Mouse (Mus musculus): Measurements from ENCODE around the gene Itgav. TPM values are rescaled to one million over a fixed set of nuclear protein-coding genes. Genes with fewer than 3 reads are reported as not detected.
"Not testable (repeated sequence)": the region's sequence is repeated elsewhere in the genome, so short reads cannot be mapped to it uniquely, and the experiment has no call there.

Itgav gene
- polyA plus RNA-seq, 1 experiment from 2014 or later, result 55.4 TPM

DNA sequence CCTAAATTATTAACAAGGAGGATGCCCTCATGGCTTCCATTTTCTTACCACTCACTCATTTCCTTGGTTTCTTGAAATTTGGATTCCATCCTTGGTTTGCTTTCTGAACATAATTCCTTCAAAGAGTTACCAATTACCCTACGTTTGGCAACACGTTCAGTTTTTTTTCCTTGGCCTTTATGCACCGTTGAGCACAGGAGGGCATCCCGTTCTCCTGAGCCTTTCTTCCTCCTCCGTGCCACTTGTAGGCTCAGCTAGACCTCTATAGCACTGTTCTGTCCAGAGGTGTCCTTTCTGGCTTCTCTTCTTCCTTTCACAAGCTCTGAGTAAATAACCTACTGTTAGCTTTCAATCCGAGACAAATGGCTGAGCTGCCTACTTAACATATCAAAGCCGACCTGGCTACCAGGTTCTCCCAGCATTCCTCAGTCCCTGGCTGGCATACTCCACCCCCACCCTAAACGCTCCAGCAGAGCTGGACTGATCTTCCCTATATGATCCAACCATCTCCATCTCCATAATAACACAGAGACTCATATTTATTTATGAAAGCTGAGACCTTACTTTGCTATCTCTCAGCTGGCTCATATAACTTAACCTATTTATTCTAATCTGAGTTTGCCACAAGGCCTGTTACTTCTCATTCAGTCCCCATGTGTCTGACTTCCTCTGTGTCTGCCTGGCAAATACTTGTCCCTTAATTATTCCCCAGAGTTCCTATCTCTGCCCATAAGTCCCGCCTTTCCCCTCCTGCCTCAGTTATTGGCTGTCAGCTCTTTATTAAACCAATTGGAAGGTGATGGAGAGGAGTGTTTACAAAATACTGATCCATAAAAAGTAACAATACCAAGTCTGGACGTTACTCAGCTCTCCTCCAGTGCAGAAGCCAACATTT is 31.3 kb upstream of the Itgav start:
- no peak overlapping the region for H3K27ac ChIP-seq
- H3K4me2 ChIP-seq (replicated peaks), result no peak overlapping the region
- no peaks in the 10 kb centered on the region for H3K27me3 ChIP-seq
- no peak overlapping the region for H3K9ac ChIP-seq
- H3K36me3 ChIP-seq, result no peaks in the 10 kb centered on the region
- ATAC-seq (ENCODE audit: low FRiP score), result peak; percentile 50; the same call in 1 of the 2 replicates
- H3K9me3 ChIP-seq (replicated peaks), result 0 out of 2 replicates have a peak, but pooled peaks cover 6% of the 10 kb centered on the region
- 21% methylated on average over 10 of the region's 10 CpGs for whole genome bisulfite sequencing
- peaks cover 7% of the 10 kb centered on the region for H3K4me1 ChIP-seq
- no peak overlapping the region for H3K4me3 ChIP-seq

DNA sequence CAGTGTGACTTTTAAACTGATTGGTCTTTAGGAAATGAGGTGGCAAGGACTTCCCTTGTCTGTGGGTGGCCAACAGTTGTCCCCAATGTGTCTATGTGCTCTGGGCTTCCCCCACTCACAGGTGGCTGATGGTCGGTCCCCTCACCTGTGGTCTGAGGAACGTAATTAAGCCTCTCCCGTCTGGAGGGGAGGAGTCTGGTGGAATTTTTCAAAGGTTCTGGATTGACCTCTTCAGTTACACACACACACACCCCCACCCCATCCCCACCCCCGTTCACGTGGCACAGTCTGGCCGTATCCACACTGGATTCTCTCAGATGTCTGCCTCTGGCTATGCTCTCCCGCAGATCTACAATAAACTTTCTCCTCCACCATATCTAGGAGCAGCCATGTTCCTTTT is 30.1 kb upstream of the Itgav start:
- no peaks in the 10 kb centered on the region for H3K27me3 ChIP-seq
- H3K4me3 ChIP-seq, result no peak overlapping the region
- ATAC-seq (ENCODE audit: low FRiP score), result peak; percentile 38; the same call in 1 of the 2 replicates
- no peak overlapping the region for H3K27ac ChIP-seq
- H3K9ac ChIP-seq, result no peak overlapping the region
- peaks cover 7% of the 10 kb centered on the region for H3K4me1 ChIP-seq
- H3K36me3 ChIP-seq, result no peaks in the 10 kb centered on the region
- H3K9me3 ChIP-seq (replicated peaks), result no peaks in the 10 kb centered on the region
- 86% methylated on average over 7 of the region's 7 CpGs for WGBS
- no peak overlapping the region for H3K4me2 ChIP-seq (replicated peaks)

GRCm38 (mm10) chr2:83695345-83696247 is 28.6 kb upstream of the Itgav start:
- ATAC-seq (ENCODE audit: low FRiP score), result no peak
- H3K9ac ChIP-seq, result no peak overlapping the region
- H3K36me3 ChIP-seq, result no peaks in the 10 kb centered on the region
- H3K4me1 ChIP-seq, result peaks cover 7% of the 10 kb centered on the region
- H3K27me3 ChIP-seq, result no peaks in the 10 kb centered on the region
- no peak overlapping the region for H3K4me3 ChIP-seq
- WGBS, result 83% methylated on average over 11 of the region's 11 CpGs
- no peak overlapping the region for H3K4me2 ChIP-seq (replicated peaks)
- no peak overlapping the region for H3K27ac ChIP-seq
- no peaks in the 10 kb centered on the region for H3K9me3 ChIP-seq (replicated peaks)

GRCm38 (mm10) chr2:83698484-83698883 is 25.7 kb upstream of the Itgav start:
- no peak overlapping the region for H3K27ac ChIP-seq
- no peak overlapping the region for H3K4me2 ChIP-seq (replicated peaks)
- no peak for ATAC-seq (ENCODE audit: low FRiP score)
- 65% methylated on average over 1 of the region's 1 CpGs for WGBS
- no peak overlapping the region for H3K9ac ChIP-seq
- H3K36me3 ChIP-seq, result no peaks in the 10 kb centered on the region
- no peak overlapping the region for H3K4me3 ChIP-seq
- H3K27me3 ChIP-seq, result no peaks in the 10 kb centered on the region
- no peaks in the 10 kb centered on the region for H3K9me3 ChIP-seq (replicated peaks)
- H3K4me1 ChIP-seq, result no peaks in the 10 kb centered on the region

DNA sequence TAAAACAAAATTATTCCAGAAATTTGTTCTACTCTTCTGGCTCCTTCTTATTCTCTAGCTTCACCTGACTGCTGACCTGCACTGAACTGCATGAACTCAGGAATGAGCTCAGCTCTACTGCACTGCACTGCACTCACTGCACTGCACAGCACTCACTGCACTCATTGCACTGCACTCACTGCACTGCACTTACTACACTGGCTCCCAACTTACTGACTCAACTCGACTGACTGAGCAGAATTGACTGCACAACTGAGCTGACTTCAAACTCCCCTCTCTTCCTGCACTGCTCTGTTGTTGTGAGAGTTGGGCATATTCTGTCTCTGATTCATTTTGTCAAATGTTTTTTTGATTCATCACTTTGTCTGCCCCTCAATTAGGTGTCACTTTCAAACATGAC is 24.9 kb upstream of the Itgav start:
- no peak for ATAC-seq (ENCODE audit: low FRiP score)
- Histone ChIP-seq H3K4me3 (no peak overlapping the region), H3K9me3 (replicated peaks) (no peaks in the 10 kb centered on the region), H3K4me2 (replicated peaks) (no peak overlapping the region), H3K36me3 (no peaks in the 10 kb centered on the region), H3K27me3 (no peaks in the 10 kb centered on the region), H3K27ac (no peak overlapping the region), H3K4me1 (no peaks in the 10 kb centered on the region), H3K9ac (no peak overlapping the region)
- WGBS, result 62% methylated on average over 1 of the region's 1 CpGs

DNA sequence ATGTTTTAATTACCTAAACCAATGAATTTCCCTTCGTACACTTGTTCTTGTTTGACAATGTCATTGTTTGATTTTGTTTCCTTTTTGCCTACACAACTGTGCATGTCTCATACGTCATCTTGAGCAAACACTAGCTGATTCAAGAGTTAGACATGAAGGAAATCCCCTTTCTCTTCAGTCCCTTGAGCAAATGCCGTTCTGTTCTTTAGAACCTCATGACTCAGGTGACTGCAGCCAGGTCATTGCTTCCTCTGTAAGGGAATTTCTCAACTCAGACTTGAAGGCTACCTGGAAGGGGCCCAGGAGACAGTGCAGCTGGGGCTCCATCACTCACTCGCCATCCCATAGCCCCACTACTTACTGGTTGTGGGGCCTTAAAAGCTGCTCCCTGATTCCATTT is 23.5 kb upstream of the Itgav start:
- Histone ChIP-seq H3K27ac (no peak overlapping the region), H3K4me3 (no peak overlapping the region), H3K9me3 (replicated peaks) (no peaks in the 10 kb centered on the region), H3K4me2 (replicated peaks) (no peak overlapping the region), H3K27me3 (no peaks in the 10 kb centered on the region), H3K4me1 (no peaks in the 10 kb centered on the region), H3K9ac (no peak overlapping the region), H3K36me3 (no peaks in the 10 kb centered on the region)
- WGBS, result 84% methylated on average over 4 of the region's 4 CpGs
- no peak for ATAC-seq (ENCODE audit: low FRiP score)

GRCm38 (mm10) chr2:83702411-83702810 is 21.8 kb upstream of the Itgav start:
- Histone ChIP-seq H3K27ac (no peak overlapping the region), H3K36me3 (no peaks in the 10 kb centered on the region), H3K4me1 (no peaks in the 10 kb centered on the region), H3K27me3 (no peaks in the 10 kb centered on the region), H3K9me3 (replicated peaks) (no peaks in the 10 kb centered on the region), H3K4me2 (replicated peaks) (no peak overlapping the region), H3K9ac (no peak overlapping the region), H3K4me3 (no peak overlapping the region)
- ATAC-seq (ENCODE audit: low FRiP score), result no peak
- 91% methylated on average over 7 of the region's 7 CpGs for WGBS

GRCm38 (mm10) chr2:83705580-83706158 is 18.5 kb upstream of the Itgav start:
- Histone ChIP-seq H3K4me2 (replicated peaks) (no peak overlapping the region), H3K36me3 (no peaks in the 10 kb centered on the region), H3K4me1 (no peaks in the 10 kb centered on the region), H3K9ac (no peak overlapping the region), H3K27me3 (no peaks in the 10 kb centered on the region), H3K27ac (no peak overlapping the region), H3K9me3 (replicated peaks) (no peaks in the 10 kb centered on the region), H3K4me3 (no peak overlapping the region)
- no peak for ATAC-seq (ENCODE audit: low FRiP score)
- 83% methylated on average over 9 of the region's 9 CpGs for WGBS

DNA sequence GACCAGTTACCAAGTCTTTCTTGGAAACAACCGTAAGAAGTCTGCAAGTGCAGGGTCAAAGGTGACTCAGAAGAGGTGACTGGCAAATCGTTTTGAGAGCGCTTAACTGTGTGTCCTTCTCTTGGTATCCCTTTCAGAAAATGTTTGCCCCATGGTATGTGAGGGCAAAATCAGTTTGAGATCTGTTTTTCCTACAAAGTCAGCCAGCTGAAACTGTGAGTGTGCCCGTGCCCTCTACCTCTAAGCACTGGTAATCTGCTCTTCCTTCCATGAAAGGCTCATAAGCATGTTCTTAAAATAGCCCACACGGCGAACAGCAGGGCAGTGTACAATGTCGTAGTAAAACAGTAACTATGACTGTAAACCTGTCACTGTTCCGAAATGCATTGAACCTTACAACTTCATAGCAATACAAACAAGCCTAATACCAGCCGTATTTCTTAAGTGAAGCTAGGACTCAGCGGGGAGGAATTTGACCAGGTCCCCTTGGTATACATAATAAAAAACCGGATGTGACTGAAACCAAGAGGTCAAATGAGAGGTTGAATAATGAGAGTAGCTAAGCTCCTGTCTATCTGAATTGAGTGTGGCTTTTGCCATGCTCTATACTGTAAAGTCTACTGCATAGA is 14.2 kb upstream of the Itgav start:
- Histone ChIP-seq H3K4me1 (no peaks in the 10 kb centered on the region), H3K9me3 (replicated peaks) (no peaks in the 10 kb centered on the region), H3K27ac (no peak overlapping the region), H3K4me3 (no peak overlapping the region), H3K9ac (no peak overlapping the region), H3K36me3 (no peaks in the 10 kb centered on the region), H3K4me2 (replicated peaks) (no peak overlapping the region), H3K27me3 (no peaks in the 10 kb centered on the region)
- ATAC-seq (ENCODE audit: low FRiP score), result no peak
- 65% methylated on average over 11 of the region's 11 CpGs for WGBS

DNA sequence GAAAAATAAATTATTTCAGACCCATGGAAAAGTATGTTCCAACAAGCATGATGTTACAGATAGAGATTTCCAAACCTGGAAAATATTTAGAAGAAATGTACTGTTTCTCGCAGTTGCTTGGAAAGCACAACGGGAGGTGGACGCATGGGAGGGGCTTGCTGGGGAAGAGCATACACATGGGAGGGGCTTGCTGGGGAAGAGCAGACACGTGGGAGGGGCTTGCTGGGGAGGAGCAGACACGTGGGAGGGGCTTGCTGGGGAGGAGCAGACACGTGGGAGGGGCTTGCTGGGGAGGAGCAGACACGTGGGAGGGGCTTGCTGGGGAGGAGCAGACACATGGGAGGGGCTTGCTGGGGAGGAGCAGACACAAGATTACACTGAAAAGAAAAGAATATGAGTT is 10.9 kb upstream of the Itgav start:
- not testable (repeated sequence) for ATAC-seq (ENCODE audit: low FRiP score); H3K4me3 ChIP-seq; H3K9ac ChIP-seq; H3K27me3 ChIP-seq; H3K9me3 ChIP-seq (replicated peaks); H3K27ac ChIP-seq; H3K36me3 ChIP-seq; H3K4me1 ChIP-seq; H3K4me2 ChIP-seq (replicated peaks)
- 70% methylated on average over 7 of the region's 7 CpGs for WGBS

DNA sequence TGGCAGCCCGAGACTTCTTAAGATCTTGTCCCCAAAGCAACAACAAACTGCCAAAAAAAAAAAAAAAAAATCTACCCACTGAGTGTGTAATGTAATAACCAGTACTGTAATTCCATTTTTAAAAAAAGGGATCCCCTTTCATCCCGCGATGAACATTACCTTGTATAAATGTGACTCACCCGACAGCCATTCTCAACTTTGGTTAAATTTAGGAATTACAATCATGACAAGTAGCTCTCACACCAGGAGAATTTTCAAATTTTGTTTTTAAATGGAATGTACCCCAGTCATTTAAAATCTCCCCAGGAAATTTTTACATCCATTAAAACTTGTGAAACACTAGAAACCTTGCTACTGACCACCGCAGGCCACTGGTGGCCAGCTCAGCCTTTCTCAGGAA is 10.3 kb upstream of the Itgav start:
- Histone ChIP-seq H3K9ac (no peak overlapping the region), H3K4me2 (replicated peaks) (no peak overlapping the region), H3K4me1 (no peaks in the 10 kb centered on the region), H3K4me3 (no peak overlapping the region), H3K27ac (no peak overlapping the region), H3K9me3 (replicated peaks) (no peaks in the 10 kb centered on the region), H3K27me3 (no peaks in the 10 kb centered on the region), H3K36me3 (no peaks in the 10 kb centered on the region)
- no peak for ATAC-seq (ENCODE audit: low FRiP score)
- WGBS, result 82% methylated on average over 5 of the region's 5 CpGs

DNA sequence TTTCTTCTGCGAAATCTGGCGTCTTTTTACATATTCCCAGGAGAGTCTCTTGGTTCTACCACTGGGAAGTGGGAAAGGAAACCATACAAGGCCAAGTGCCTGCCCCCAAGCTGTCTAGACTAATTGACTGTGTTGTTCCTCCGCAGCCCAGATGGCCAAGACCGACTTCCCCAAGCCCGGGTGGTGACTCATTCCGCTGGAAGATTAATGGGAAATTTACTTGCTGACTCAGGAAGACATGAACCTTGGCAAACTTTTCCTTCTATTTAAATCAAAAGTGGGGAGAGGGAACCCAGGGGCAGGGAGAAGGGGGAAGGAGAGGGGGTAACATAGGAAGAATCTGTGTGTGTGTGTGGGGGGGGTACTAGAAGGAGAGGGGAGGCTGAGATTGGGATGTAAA is 9.4 kb upstream of the Itgav start:
- Histone ChIP-seq H3K4me1 (no peaks in the 10 kb centered on the region), H3K36me3 (no peaks in the 10 kb centered on the region), H3K9me3 (replicated peaks) (no peaks in the 10 kb centered on the region), H3K4me2 (replicated peaks) (no peak overlapping the region), H3K27me3 (no peaks in the 10 kb centered on the region), H3K4me3 (no peak overlapping the region), H3K9ac (no peak overlapping the region), H3K27ac (no peak overlapping the region)
- 27% methylated on average over 6 of the region's 6 CpGs for WGBS
- 0 out of 2 replicates have a peak, but pooled peaks have one; percentile 48 for ATAC-seq (ENCODE audit: low FRiP score)

All from hindbrain, embryonic 12.5 days (tissue).